Mouse (Mus musculus): ENCODE results near the gene AW011738.
A peak's percentile ranks its signal among the peaks of the same experiment; 100 is the strongest.

The AW011738 gene

GRCm38 (mm10) chr4:156249567-156249966 lies 46.5 kb downstream of the AW011738 start:
- no peak for DNase-seq (ENCODE audit: extremely low spot score)

DNA sequence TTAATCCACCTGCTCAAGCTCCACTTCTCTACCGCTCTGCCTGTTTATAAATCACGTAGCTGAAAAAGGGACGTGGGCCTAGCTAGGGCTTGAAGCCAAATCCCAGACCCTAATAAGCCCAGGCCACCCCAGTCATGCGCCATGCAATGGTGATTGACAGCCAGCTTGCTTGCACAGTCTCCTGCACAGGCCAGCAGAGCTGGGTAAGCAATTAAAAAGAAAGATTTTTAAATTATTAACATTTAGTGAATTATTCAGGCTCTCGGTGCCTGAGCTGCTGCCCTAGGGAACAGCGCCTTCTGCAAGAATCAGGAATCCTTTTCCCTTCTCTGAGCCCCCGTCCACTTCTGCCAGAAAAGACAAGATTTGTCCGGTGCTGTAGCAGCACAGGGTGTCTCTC lies 48.0 kb downstream of the AW011738 start:
- no peak for DNase-seq (ENCODE audit: extremely low spot score)

DNA sequence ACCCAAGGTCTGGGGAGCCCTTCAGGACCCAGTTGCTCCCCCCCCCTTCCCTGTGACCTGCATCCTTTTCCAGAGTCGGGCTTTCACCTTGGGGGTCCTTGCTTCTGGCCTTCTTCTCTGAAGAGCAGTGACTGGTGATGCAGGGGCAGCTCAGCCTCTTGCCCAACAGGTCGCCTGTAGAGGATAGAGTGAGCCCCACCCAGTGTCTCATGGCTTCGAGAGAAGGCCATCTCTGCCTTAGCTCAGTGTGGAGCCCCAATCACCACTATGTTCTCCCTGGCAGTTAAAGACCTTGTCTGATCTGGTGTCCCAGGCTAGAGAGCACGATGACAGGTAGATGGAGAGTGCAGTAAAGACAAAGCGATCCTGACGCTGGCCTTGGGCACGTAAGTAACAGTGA lies 49.0 kb downstream of the AW011738 start:
- no peak for DNase-seq (ENCODE audit: extremely low spot score)

DNA sequence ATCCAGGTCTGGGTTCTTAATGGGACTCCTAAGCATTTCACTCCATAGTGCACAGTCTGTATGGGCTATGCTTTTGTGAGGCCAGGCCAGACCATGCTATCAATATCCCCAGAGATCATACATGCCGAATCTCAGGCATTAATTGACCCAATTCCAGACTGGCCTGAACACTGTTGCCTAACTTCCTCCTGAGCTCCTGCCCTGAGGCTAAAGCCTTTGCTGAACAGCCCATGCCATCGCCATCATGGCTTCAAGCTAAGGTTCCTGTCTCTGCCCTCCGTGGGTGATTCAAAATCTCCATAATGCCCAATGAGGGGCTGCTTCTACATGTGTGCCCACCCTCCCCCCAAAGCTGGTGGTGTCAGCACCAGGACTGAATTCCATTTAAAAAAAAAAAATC lies 49.5 kb downstream of the AW011738 start:
- DNase-seq (ENCODE audit: extremely low spot score): no peak

GRCm38 (mm10) chr4:156253043-156253442 lies 49.9 kb downstream of the AW011738 start:
- no peak for DNase-seq (ENCODE audit: extremely low spot score)

- DNase-seq (ENCODE audit: extremely low spot score): peak; percentile 30
These were observed 51.4 kb downstream of the AW011738 start for GRCm38 (mm10) chr4:156254361-156255077.

Data from embryo, embryonic 9.5 days (tissue).